Mouse (Mus musculus): Measurements from ENCODE around the gene Txlnb. TPM values are rescaled to one million over a fixed set of nuclear protein-coding genes. Genes with fewer than 3 reads are reported as not detected.

The Txlnb gene
- 3.1 and 3.9 TPM in 2 replicates for polyA plus RNA-seq (2012; rRNA removed)
- 4.0 and 5.7 TPM in 2 replicates for polyA plus RNA-seq (2014; fragmentation: Nextera tagmentation; extraction: Ambion mirVana)

- Histone ChIP-seq H3K27me3 (ENCODE audit: control insufficient read depth, insufficient read depth, low read length) (no peaks in the 10 kb centered on the region), H3K9me3 (ENCODE audit: control insufficient read depth, low read length) (no peaks in the 10 kb centered on the region), H3K36me3 (ENCODE audit: control insufficient read depth, insufficient read depth, low read length) (no peaks in the 10 kb centered on the region), H3K4me3 (replicated peaks; ENCODE audit: low read length) (peak within 1 kb of the TSS; percentile 27), H3K4me2 (replicated peaks; ENCODE audit: low read depth, low read length, severe bottlenecking) (peak within 1 kb of the TSS; percentile 52), H3K9ac (ENCODE audit: low read depth, low read length, severe bottlenecking) (peak within 1 kb of the TSS; percentile 56), H3K27ac (replicated peaks; ENCODE audit: low read depth, low read length) (peak within 1 kb of the TSS; percentile 89), H3K4me1 (ENCODE audit: control insufficient read depth, insufficient read depth, low read length) (peaks cover 22% of the 10 kb centered on the region)
- TF ChIP-seq POLR2A (IDR thresholded peaks at IDR 0.05; ENCODE audit: borderline replicate concordance, extremely low read depth, insufficient read depth, insufficient read length) = no peak
- 12% methylated on average over 13 of the region's 13 CpGs for WGBS
- DNase-seq (ENCODE audit: low spot score) = peak; percentile 70
- peak; percentile 87 for ATAC-seq (ENCODE audit: low FRiP score, low read depth)
Measured at GRCm38 (mm10) chr10:17795767-17796631, at the start of gene Txlnb. Gene Txlnb, plus strand, starts transcription at chr10:17796226.

DNA sequence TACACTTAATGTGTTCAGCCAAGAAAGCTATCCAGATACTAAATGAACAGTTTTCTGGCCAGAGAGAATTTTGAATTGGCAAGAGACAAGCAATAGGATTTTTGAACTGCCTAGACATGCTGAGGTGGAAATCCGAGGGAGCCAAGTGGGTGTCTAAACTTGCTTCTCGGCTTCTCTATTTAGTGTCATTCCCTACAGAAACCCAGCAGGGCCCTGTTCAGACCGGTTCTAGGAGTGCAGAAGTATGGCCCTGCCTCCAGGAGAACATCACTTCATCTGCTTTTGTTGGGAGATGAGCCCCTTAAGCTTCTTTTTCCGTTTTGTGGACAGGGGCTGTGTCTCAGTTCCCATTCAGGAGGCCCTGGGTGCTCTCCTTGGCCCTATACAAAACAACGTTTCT lies 43.5 kb upstream of the Txlnb start:
- ATAC-seq (ENCODE audit: low FRiP score, low read depth) (no peak), DNase-seq (ENCODE audit: low spot score) (peak; percentile 16)
- no peak overlapping the region for H3K4me3 ChIP-seq (replicated peaks; ENCODE audit: low read length)
- no peaks in the 10 kb centered on the region for H3K36me3 ChIP-seq (ENCODE audit: control insufficient read depth, insufficient read depth, low read length)
- no peak for TF ChIP-seq POLR2A (IDR thresholded peaks at IDR 0.05; ENCODE audit: borderline replicate concordance, extremely low read depth, insufficient read depth, insufficient read length)
- H3K9me3 ChIP-seq (ENCODE audit: control insufficient read depth, low read length) = peaks cover 7% of the 10 kb centered on the region; the same call in 1 of the 2 replicates
- no peaks in the 10 kb centered on the region for H3K4me1 ChIP-seq (ENCODE audit: control insufficient read depth, insufficient read depth, low read length)
- no peaks in the 10 kb centered on the region for H3K27me3 ChIP-seq (ENCODE audit: control insufficient read depth, insufficient read depth, low read length)
- no peak overlapping the region for H3K9ac ChIP-seq (ENCODE audit: low read depth, low read length, severe bottlenecking)
- H3K27ac ChIP-seq (replicated peaks; ENCODE audit: low read depth, low read length) = no peak overlapping the region
- WGBS = 77% methylated on average over 5 of the region's 5 CpGs
- H3K4me2 ChIP-seq (replicated peaks; ENCODE audit: low read depth, low read length, severe bottlenecking) = no peak overlapping the region

DNA sequence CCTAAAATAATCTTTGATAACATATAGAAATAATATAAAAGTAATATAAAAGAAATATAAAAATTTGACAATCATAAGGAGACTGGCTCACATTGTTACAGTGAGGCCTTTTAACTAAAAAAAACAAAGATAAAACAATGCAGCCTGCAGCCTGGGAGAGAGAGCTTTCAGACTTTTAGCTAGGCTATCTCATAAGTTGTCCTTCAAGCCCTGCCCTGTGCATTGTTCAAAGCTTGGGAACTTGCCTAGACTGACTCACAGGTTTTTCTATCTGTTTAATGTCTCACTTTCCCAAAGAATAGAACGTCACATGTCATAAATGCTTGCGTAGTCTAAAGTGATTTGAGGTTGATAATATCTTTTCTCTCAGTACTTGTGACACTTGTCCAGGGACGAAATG lies 36.3 kb upstream of the Txlnb start:
- H3K9me3 ChIP-seq (ENCODE audit: control insufficient read depth, low read length) = peaks cover 7% of the 10 kb centered on the region; the same call in 1 of the 2 replicates
- H3K27me3 ChIP-seq (ENCODE audit: control insufficient read depth, insufficient read depth, low read length) = no peaks in the 10 kb centered on the region
- no peak overlapping the region for H3K27ac ChIP-seq (replicated peaks; ENCODE audit: low read depth, low read length)
- no peak overlapping the region for H3K4me2 ChIP-seq (replicated peaks; ENCODE audit: low read depth, low read length, severe bottlenecking)
- H3K4me1 ChIP-seq (ENCODE audit: control insufficient read depth, insufficient read depth, low read length) = no peaks in the 10 kb centered on the region
- DNase-seq (ENCODE audit: low spot score) (no peak), ATAC-seq (ENCODE audit: low FRiP score, low read depth) (no peak)
- WGBS = 83% methylated on average over 3 of the region's 3 CpGs
- H3K36me3 ChIP-seq (ENCODE audit: control insufficient read depth, insufficient read depth, low read length) = no peaks in the 10 kb centered on the region
- H3K9ac ChIP-seq (ENCODE audit: low read depth, low read length, severe bottlenecking) = no peak overlapping the region
- H3K4me3 ChIP-seq (replicated peaks; ENCODE audit: low read length) = no peak overlapping the region
- TF ChIP-seq POLR2A (IDR thresholded peaks at IDR 0.05; ENCODE audit: borderline replicate concordance, extremely low read depth, insufficient read depth, insufficient read length) = no peak

- Histone ChIP-seq H3K4me1 (ENCODE audit: control insufficient read depth, insufficient read depth, low read length) (no peaks in the 10 kb centered on the region), H3K27me3 (ENCODE audit: control insufficient read depth, insufficient read depth, low read length) (no peaks in the 10 kb centered on the region)
- DNase-seq (ENCODE audit: low spot score) = no peak
Measured at GRCm38 (mm10) chr10:17760750-17761613, 35.0 kb upstream of the Txlnb start.

GRCm38 (mm10) chr10:17761652-17762051 lies 34.4 kb upstream of the Txlnb start:
- no peak for ATAC-seq (ENCODE audit: low FRiP score, low read depth)

More at GRCm38 (mm10) chr10:17760750-17761613, 35.0 kb upstream of the Txlnb start:
- Histone ChIP-seq H3K4me3 (replicated peaks; ENCODE audit: low read length) (no peak overlapping the region), H3K36me3 (ENCODE audit: control insufficient read depth, insufficient read depth, low read length) (no peaks in the 10 kb centered on the region), H3K9me3 (ENCODE audit: control insufficient read depth, low read length) (peaks cover 2% of the 10 kb centered on the region; the same call in 1 of the 2 replicates), H3K4me2 (replicated peaks; ENCODE audit: low read depth, low read length, severe bottlenecking) (no peak overlapping the region), H3K27ac (replicated peaks; ENCODE audit: low read depth, low read length) (no peak overlapping the region), H3K9ac (ENCODE audit: low read depth, low read length, severe bottlenecking) (no peak overlapping the region)
- no peak for TF ChIP-seq POLR2A (IDR thresholded peaks at IDR 0.05; ENCODE audit: borderline replicate concordance, extremely low read depth, insufficient read depth, insufficient read length)
- 74% methylated on average over 9 of the region's 9 CpGs for WGBS
- ATAC-seq (ENCODE audit: low FRiP score, low read depth) = no peak

More at GRCm38 (mm10) chr10:17761652-17762051, 34.4 kb upstream of the Txlnb start:
- Histone ChIP-seq H3K36me3 (ENCODE audit: control insufficient read depth, insufficient read depth, low read length) (no peaks in the 10 kb centered on the region), H3K4me1 (ENCODE audit: control insufficient read depth, insufficient read depth, low read length) (no peaks in the 10 kb centered on the region), H3K9me3 (ENCODE audit: control insufficient read depth, low read length) (no peaks in the 10 kb centered on the region), H3K27ac (replicated peaks; ENCODE audit: low read depth, low read length) (no peak overlapping the region), H3K9ac (ENCODE audit: low read depth, low read length, severe bottlenecking) (no peak overlapping the region), H3K4me3 (replicated peaks; ENCODE audit: low read length) (no peak overlapping the region), H3K4me2 (replicated peaks; ENCODE audit: low read depth, low read length, severe bottlenecking) (no peak overlapping the region), H3K27me3 (ENCODE audit: control insufficient read depth, insufficient read depth, low read length) (no peaks in the 10 kb centered on the region)
- TF ChIP-seq POLR2A (IDR thresholded peaks at IDR 0.05; ENCODE audit: borderline replicate concordance, extremely low read depth, insufficient read depth, insufficient read length) = no peak
- 86% methylated on average over 1 of the region's 1 CpGs for WGBS
- DNase-seq (ENCODE audit: low spot score) = no peak
